Mouse (Mus musculus) bone marrow macrophage, adult 2 months (primary cell): ENCODE measurements around the gene Bbx. TPM values are rescaled to one million over a fixed set of nuclear protein-coding genes. Genes with fewer than 3 reads are reported as not detected.

Source experiments
- H3K27ac ChIP-seq: 2 replicates; pipeline ENCODE4 v1.5.1; 2012; ENCODE audit warnings: low read depth, low read length; ENCODE audit not compliant: insufficient read depth
- H3K4me1 ChIP-seq: 2 replicates; pipeline ENCODE4 v1.6.1; 2012; ENCODE audit warnings: low read length; ENCODE audit not compliant: control insufficient read depth, insufficient read depth
- H3K4me3 ChIP-seq: 2 replicates; pipeline ENCODE4 v1.5.1; 2012; ENCODE audit warnings: mild to moderate bottlenecking, low read length, moderate library complexity; ENCODE audit not compliant: insufficient read depth
- CTCF ChIP-seq: IDR thresholded peaks from 2 replicates; pipeline ENCODE4 v1.5.1; 2012; ENCODE audit warnings: low read depth, mild to moderate bottlenecking, low read length, moderate library complexity
- POLR2A ChIP-seq: IDR thresholded peaks from 2 replicates; pipeline ENCODE4 v1.6.1; 2012; ENCODE audit warnings: mild to moderate bottlenecking, low read depth, low read length, borderline replicate concordance
- polyA plus RNA-seq: library from polyadenylated mRNA; stranded (reverse); fragments of >200 nt; gene quantifications from 2 replicates; pipeline ENCODE4 v1.2.4, GENCODE M21; 2012; ENCODE audit not compliant: missing spikeins, insufficient read depth, insufficient read length

Bbx gene
- polyA plus RNA-seq, 1 experiment: 33.4 TPM

- Histone ChIP-seq H3K4me3 (no peak overlapping the region), H3K27ac (no peak overlapping the region), H3K4me1 (peaks cover 8% of the 10 kb centered on the region)
- TF ChIP-seq POLR2A (no peak), CTCF (no peak)
These were observed 211.3 kb downstream of the Bbx start for GRCm38 (mm10) chr16:50220734-50221501.

- Histone ChIP-seq H3K4me1 (no peaks in the 10 kb centered on the region), H3K4me3 (no peak overlapping the region), H3K27ac (no peak overlapping the region)
- TF ChIP-seq POLR2A (no peak), CTCF (no peak)
These were observed 215.1 kb downstream of the Bbx start for GRCm38 (mm10) chr16:50217084-50217483.

DNA sequence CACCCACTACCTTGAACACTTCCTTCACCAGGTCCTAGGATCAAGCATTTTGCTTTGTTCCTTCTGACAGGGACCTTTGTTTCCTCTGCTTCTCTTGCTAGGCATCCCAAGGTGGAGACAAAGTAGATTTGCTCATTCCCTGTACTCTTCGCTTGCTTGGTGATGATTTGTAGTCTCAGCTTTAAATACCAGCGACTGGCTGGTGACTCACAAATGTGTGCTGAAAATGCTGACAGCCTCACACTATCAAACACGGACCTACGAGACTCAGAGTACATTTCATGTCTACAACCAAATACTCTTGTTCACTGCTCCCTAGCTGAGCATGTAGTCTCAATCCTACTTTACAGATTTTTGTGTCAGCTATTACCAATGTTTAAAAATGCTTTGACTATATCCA is 220.5 kb downstream of the Bbx start:
- Histone ChIP-seq H3K27ac (no peak overlapping the region), H3K4me3 (no peak overlapping the region), H3K4me1 (no peaks in the 10 kb centered on the region)
- no peak for TF ChIP-seq POLR2A
- no peak for TF ChIP-seq CTCF

GRCm38 (mm10) chr16:50211231-50211630 is 221.0 kb downstream of the Bbx start:
- H3K4me1 ChIP-seq: no peaks in the 10 kb centered on the region
- H3K4me3 ChIP-seq: no peak overlapping the region
- no peak for TF ChIP-seq CTCF
- no peak for TF ChIP-seq POLR2A
- no peak overlapping the region for H3K27ac ChIP-seq

DNA sequence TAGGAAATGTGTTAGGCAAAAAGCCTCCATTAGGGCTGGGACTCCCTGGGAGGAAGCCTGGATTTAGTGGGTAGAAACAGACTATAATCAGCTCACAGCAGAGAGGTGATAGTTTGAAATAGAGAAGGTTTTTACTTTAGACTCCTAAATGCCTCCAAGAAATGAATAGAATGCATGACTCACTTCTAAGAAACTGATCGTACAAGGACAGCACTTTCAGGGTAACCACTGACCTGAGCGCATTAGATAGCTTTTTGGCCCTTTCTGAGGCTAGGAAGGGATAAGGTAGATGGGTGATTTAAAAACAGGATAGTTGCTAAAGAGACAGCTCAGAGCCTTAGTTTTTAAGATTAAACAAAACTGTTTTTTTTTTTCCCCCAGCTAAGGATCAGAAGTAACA is 221.4 kb downstream of the Bbx start:
- no peak for TF ChIP-seq POLR2A
- TF ChIP-seq CTCF: no peak
- Histone ChIP-seq H3K27ac (no peak overlapping the region), H3K4me3 (no peak overlapping the region), H3K4me1 (no peaks in the 10 kb centered on the region)

GRCm38 (mm10) chr16:50204944-50205343 is 227.2 kb downstream of the Bbx start:
- no peak for TF ChIP-seq CTCF
- no peak for TF ChIP-seq POLR2A
- no peak overlapping the region for H3K4me3 ChIP-seq

GRCm38 (mm10) chr16:50201546-50202151 is 230.5 kb downstream of the Bbx start:
- H3K4me3 ChIP-seq: no peak overlapping the region
- H3K4me1 ChIP-seq: no peaks in the 10 kb centered on the region
- no peak for TF ChIP-seq POLR2A
- TF ChIP-seq CTCF: peak; percentile 88
- H3K27ac ChIP-seq: no peak overlapping the region

More at GRCm38 (mm10) chr16:50204944-50205343, 227.2 kb downstream of the Bbx start:
- Histone ChIP-seq H3K4me1 (no peaks in the 10 kb centered on the region), H3K27ac (no peak overlapping the region)

- no peak overlapping the region for H3K4me3 ChIP-seq
- TF ChIP-seq POLR2A: no peak
- no peak for TF ChIP-seq CTCF
These were observed 232.0 kb downstream of the Bbx start for GRCm38 (mm10) chr16:50200214-50200613.

DNA sequence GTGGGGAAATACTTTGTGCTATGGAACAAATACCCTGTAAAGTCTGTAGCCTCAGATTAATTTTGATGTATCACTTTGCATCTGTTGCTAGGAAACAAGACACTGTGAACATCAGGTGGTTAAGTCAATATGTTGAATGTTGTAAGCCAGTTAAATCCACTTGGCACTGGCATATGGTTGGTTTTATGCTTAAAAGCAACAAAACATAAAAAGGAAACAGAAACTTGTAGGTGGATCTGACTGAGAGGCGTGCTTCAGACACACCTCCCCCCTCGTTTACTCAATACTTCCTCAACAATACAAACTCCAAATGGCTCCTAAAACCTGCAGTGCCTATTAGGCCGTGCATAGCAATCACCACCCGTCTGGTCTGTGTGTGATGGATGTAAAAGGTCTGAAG is 236.1 kb downstream of the Bbx start:
- Histone ChIP-seq H3K4me3 (no peak overlapping the region), H3K4me1 (no peaks in the 10 kb centered on the region), H3K27ac (no peak overlapping the region)
- TF ChIP-seq POLR2A: no peak

More at GRCm38 (mm10) chr16:50200214-50200613, 232.0 kb downstream of the Bbx start:
- Histone ChIP-seq H3K4me1 (no peaks in the 10 kb centered on the region), H3K27ac (no peak overlapping the region)

- Histone ChIP-seq H3K4me1 (no peaks in the 10 kb centered on the region), H3K4me3 (no peak overlapping the region), H3K27ac (no peak overlapping the region)
- TF ChIP-seq POLR2A: no peak
- TF ChIP-seq CTCF: no peak
These were observed 239.6 kb downstream of the Bbx start for GRCm38 (mm10) chr16:50192626-50193025.
